Mouse (Mus musculus) right cerebral cortex, postnatal 14 days (tissue): ENCODE results near the gene Rhox3c.
"Not testable (repeated sequence)": the region's sequence is repeated elsewhere in the genome, so short reads cannot be mapped to it uniquely, and the experiment has no call there.

Source experiments
- DNase-seq: peaks from one replicate; pipeline ENCODE4 v3.0.0; 2022

Rhox3c gene

GRCm38 (mm10) chrX:37458285-37458684, at the start of gene Rhox3c:
TSS of gene Rhox3c (plus strand) at chrX:37458585.
- not testable (repeated sequence) for DNase-seq

- not testable (repeated sequence) for DNase-seq
These were observed 46.6 kb upstream of the Rhox3c start, which contains the start of gene Rhox2b for GRCm38 (mm10) chrX:37411767-37412166. TSS of gene Rhox2b (plus strand) at chrX:37412067.

- DNase-seq = not testable (repeated sequence)
These were observed 26.2 kb upstream of the Rhox3c start, which contains the start of gene Rhox4b for GRCm38 (mm10) chrX:37432194-37432593. TSS of gene Rhox4b (plus strand) at chrX:37432494.

GRCm38 (mm10) chrX:37453380-37453779, 5.0 kb upstream of the Rhox3c start, which contains the start of gene Rhox2c:
TSS of gene Rhox2c (plus strand) at chrX:37453680.
- DNase-seq = not testable (repeated sequence)

- not testable (repeated sequence) for DNase-seq
These were observed 21.7 kb downstream of the Rhox3c start, which contains the start of gene Rhox4c for GRCm38 (mm10) chrX:37480037-37480436. TSS of gene Rhox4c (plus strand) at chrX:37480337.

- not testable (repeated sequence) for DNase-seq
These were observed 55.7 kb downstream of the Rhox3c start, which contains the start of gene Rhox4d for GRCm38 (mm10) chrX:37514059-37514458. TSS of gene Rhox4d (plus strand) at chrX:37514359.
